Mouse (Mus musculus) kidney, postnatal 10 days (tissue): ENCODE data around the gene 1700001O22Rik.
A peak's percentile ranks its signal among the peaks of the same experiment; 100 is the strongest.

Source experiments
- DNase-seq: peaks from one replicate; pipeline ENCODE4 v3.0.0; 2021; ENCODE audit warnings: mixed read lengths

Gene 1700001O22Rik

DNA sequence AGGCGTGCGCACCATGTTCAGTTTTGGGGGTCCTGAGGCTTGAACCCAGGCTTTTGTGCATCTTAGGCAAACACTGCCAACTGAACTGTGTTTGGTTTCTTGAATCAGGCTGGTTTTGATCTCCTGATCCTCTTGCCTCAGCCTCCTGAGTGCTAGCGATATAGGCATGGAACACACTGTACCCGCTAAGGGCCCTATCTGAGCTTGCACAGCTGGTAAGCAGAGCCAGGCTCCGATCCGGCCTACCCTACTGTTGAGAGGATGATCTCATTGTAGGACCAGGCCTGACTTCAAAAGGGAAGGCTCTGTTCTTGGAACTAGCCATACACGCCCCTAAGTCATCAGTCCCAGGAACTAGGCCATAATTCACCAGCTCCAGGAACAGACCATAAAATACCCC lies 7.1 kb upstream of the 1700001O22Rik start:
- DNase-seq = no peak

DNA sequence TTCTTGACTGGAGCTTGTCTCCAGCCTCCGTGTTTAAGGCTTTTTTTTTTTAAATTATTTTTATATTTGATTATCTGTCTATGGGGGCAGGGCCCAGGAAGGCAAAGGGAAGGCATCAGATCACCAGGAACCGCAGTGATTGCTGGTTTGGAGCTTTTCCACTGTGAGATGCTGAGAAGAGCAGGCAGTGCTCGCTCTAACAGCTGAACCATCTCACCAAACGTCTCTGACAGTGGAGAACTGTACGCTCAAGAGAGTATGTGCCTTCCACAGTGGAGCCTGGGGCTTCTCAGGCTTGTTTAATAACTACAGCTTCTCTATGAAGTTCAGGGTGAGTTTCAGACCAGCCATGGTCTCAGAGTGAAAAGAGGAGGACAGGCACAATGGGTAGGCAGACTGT lies 6.0 kb upstream of the 1700001O22Rik start:
- peak; percentile 46 for DNase-seq

DNA sequence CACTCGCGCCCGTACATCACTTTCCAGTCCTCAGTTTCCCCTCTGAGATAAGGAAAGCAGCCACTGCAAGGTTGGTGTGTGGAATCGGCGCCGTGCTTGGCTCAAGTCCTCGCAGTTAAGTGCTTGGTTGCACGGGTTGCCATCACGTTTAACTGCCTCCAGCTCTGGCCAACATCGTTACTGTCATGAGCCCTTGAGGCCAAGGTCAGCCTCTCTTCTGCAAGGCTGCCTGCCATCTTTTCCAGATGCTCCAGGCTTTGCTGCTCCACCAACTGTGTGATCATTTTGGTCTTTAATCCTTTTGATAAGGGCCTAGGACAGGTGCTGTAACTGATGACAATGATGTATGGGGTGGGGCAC lies 4.8 kb upstream of the 1700001O22Rik start:
- DNase-seq = no peak

DNA sequence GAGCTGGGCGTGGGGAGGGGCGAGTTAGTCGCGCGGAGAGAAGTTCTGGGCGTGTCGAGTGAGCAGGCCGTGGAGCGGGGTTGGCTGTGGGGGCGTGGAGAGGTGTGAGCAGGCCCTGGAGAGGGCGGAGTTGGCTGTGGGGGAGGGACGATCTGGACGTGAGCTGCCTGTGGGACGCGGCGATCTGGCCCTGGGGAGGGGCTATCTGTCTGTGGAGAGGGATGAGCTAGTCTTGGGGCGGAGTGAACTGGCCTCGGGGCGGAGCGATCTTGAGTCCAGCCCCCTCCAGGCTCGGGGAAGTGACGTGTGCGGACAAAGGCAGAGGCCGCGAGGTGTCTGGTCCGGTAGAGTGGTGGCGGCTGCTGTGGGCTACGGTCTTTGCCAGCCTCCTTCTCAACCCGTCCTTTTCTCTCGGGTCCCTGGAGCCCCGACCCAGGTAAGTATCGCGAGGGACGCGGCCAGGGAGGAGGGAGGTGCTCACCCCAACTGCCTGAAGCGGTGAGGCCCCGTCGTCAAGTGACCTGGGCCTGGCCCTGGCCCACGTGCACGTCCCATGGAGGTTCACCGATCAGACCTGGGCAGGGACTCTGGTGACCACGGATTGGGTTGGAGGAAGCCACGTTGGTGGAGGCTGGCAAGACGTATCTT lies 4.3 kb upstream of the 1700001O22Rik start, which contains the start of gene Ntmt1:
TSS of gene Ntmt1 (plus strand) at position 179 of the 648 bp plus-strand sequence.
- DNase-seq = peak; percentile 100

DNA sequence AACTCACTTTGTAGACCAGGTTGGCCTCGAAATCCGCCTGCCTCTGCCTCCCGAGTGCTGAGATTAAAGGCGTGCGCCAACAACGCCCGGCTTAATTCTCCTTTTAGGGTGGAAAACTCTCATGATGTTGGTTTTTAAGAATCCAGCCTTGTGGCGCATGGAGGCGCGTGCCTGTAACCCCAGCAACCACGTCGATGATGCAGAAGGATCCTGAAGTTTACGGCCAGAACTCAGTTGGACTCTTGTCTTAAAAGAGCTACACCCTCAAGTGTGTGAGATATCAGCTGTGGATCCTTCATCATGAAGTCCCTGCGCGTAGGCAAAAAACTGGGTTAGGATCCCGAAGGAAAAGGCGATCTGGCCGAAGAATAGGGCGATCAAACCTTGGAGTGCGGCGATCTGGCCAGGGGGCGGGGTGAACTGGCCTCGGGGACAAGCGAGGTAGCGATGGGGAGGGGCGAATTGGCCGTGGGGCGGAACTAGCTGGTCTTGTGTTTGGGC lies 3.7 kb upstream of the 1700001O22Rik start:
- DNase-seq = no peak

DNA sequence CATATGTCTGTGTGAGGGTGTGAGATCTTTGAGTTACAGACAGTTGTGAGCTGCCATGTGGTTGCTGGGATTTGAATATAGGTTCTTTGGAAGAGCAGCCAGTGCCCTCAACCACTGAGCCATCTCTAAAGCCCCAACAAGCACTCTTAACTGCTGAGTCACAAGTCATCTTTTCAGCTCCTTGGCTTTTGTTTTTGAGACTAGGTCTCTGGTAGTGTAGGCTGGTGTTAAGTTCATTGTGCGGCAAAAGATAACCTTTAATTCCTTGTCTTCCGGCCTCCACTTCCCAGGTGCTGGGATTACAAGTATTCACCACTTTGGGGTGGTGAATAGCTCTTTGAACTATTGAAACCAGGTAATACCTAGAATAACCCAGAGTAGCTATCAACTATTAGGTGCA lies 2.5 kb upstream of the 1700001O22Rik start:
- DNase-seq = no peak

DNA sequence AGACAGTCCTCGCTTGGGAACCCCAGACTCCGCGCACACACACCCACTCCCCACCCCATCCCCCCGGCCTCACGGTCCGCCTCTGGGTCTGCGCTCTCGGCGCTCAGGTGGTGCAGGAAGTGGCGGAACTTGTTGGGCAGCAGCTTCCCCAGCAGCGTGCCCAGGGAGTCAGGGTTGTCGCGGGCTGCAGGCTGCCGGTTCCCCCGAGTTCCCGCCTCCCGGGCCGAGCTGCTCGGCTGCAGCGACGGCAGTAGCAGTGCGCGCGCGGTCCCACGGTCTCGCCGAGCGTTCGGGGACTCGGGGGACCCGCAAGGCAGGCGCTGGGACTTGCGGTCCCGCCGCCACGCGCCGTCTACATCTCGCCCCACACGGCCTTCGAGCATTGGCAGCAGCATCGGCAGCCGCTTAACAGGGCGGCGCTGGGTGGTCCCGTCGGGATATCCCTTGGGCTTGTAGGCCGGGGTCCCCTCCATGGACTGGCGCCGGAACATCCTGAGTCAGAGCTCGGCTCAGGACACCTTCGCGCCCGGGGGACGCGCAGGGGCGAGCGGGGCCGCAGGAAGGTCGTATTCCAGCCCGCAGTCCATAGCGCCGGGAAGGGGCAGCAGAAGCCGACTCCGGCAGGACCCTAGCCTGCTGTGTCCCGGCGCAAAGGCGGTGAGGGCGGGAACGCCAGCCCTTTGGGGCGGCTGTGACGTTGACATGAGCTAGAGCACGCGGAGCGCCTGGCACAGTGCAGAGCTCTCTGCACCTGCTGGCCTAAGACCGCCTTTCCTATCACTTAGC lies 2.2 kb downstream of the 1700001O22Rik start:
- peak; percentile 64 for DNase-seq

DNA sequence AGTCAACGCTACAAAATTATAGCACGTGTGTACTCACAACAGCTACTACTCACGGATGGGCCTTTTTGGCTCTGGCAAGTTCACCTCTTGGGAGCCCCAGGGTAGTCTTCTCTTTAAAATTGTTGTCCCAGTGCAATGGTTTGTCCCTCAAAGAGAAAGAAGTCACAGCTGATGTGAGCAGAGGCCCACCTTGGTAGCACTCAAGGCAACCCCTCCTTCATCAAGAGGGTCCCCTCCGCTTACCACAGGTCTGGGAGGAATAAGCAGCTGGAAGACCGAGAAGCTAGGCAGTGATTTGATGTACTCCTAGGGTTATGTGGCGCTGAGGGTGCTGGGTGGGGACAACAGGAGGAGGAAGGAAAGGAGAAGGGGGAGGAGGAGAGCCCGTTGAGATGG lies 2.8 kb downstream of the 1700001O22Rik start:
- DNase-seq = no peak

DNA sequence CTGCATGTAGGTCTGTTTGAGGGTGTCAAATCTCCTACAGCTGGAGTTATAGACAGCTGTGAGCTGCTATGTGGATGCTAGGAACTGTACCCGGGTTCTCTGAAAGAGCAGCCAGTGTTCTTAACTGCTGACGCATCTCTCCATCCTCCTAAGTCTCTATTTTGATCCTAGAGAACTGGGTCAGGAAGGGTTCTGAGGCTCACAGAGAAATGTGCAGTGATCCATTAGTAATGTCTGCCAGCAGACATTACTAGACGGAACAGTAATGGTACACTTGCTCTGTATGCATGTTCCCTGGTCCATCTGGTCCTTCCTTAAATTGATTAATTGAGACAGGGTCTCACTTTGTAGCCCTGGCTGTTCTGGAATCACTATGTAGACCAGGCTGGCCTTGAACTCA lies 4.0 kb downstream of the 1700001O22Rik start:
- DNase-seq = no peak

DNA sequence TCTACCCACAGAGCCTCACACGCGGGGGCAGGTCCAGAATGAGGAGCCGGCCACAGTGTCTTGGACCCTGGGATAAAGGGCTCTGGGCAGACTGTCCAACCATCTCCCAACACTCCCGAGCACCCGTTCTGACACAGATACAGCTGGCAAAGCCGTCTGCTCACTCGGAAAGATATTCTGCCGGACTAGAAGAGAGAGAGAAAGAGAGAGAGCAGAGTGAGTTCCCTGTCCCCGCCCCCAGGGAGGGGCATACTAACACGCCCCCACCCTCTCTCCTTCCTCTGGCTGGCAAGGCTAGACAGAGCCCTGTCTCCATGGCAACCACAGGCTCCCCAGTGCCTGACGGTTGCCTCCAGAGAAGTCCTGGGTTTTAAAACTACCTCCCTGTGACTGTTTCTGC lies 7.1 kb downstream of the 1700001O22Rik start:
- DNase-seq = peak; percentile 88

DNA sequence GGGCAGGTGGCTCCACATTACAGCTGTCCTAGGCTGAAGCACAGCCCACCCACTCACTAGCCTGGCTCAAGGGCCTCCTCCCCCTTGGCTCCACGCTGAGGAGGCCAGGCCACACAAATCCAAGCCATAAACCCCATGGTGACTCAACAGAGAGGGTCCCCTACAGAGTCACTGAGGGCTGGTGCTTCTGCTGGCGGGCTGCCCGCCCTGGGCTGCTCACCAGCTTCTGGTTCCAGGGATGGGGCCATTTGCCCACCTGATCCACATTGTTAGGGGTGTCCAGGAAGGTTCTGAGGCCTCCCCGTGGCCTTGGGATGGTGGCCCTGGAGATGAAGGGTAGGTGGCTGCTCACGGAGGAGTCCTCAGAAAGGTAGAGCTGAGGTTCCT lies 7.6 kb downstream of the 1700001O22Rik start:
- DNase-seq = no peak

DNA sequence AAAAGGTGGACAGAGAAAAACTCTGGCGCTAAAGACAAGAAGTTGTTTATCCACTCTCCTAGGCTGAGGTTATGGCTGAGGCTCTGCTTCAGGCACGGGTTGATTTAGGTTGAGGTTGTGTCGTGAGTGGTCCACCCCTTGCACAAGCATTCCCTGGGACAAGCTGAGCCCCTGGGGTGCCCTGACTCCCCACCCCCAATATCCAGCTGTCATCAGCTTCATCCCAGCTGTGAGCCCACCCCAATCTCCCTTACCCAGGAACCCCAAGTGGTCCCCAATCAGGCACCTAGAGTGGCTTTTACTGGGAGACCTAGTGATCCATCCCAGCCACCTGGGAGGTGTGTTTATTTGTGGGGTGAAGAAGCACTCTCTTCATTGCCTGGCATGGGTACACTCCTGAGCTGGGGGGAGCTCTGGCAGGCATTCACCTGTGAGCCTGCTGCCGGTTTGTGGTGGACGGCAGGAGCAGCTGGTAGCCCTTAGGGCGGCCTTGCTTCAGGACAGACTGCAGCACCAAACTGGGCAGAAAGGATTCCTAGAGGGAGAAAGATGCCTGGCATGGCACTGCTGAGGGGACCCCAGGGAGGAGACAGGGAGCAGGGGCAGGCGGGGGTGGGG lies 8.1 kb downstream of the 1700001O22Rik start:
- no peak for DNase-seq

DNA sequence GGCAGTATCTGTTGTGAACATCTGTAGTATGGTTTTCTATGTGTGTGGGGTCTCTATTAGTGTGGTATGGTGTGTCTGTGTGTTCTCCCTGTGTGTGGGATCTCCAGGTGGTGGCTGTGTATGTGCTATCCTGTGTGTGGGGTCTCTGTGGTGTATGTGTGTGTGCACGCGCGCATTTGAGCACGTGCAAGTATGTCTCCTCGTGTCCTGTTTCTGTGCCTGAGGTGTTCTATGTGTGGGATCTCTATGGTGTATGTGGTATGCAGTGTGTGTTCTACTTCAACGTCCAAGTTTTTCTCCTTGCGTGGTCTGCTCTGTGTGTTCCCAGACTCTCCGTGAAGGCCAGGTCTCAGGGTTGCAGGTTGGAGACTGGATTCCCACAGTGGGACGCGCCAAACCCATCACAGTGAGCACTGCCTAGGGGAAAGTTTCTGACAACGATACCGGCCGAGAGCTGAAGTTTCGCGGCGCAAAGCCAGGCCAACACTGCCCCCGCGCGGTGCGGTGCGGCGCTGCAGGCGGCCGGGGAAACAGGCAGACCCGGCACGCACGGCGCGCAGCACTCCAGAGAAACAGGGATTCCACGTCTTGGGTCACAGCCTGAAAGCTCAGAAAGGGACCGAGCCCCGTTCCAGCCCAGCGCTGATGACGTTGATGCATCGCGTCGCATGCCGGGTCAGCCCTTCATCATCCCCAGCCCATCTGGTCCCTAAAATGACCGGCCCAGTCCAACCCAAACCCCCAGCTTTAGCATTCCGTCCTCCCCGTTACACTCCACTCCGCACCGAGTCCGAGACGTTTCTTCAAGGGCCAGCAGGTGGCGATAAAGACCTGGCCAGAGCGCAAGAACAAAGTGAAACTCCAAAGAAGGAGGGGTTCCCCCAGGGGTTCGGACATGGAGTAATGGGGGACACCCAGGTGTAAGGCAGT lies 9.0 kb downstream of the 1700001O22Rik start:
- DNase-seq = peak; percentile 97

DNA sequence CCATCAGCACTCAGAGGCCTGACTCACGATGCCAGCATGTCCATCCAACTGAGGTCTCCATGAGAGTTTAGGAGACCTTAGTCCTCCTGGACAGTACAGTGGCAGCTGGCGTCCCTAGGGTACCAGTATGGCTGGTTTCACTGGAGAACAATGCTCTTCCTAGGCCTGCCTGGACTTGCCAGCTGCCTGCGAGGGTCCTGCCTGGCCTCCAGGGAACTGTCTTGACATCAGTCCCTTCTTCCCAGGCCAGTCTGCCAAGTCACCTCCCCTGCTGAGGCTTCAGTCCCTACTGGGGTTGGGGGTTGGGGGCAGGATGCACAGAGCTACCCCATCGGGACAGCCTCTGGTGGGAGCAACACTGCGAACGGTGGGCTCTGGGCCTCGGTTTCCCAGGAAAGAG lies 11.4 kb downstream of the 1700001O22Rik start:
- DNase-seq = no peak

DNA sequence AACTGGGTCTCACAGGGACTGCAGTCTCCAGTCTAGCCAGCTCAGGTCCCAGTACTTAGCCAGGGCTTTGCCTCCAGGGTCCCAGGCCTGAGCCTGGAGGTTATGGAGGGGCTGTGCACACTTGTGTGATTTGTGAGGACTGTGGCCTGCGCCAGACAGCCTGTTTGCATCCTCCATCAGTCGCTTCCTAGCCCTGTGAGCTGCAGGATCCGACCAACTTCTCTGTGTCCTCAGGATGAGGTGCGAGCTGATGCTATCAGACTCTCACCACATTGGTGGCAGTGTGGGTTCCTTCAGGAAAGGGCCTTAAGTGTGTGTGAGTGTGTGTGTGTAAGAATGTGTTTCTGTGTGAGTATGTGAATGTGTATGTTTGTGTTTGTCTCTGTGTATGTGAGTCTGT lies 16.0 kb downstream of the 1700001O22Rik start:
- DNase-seq = no peak

DNA sequence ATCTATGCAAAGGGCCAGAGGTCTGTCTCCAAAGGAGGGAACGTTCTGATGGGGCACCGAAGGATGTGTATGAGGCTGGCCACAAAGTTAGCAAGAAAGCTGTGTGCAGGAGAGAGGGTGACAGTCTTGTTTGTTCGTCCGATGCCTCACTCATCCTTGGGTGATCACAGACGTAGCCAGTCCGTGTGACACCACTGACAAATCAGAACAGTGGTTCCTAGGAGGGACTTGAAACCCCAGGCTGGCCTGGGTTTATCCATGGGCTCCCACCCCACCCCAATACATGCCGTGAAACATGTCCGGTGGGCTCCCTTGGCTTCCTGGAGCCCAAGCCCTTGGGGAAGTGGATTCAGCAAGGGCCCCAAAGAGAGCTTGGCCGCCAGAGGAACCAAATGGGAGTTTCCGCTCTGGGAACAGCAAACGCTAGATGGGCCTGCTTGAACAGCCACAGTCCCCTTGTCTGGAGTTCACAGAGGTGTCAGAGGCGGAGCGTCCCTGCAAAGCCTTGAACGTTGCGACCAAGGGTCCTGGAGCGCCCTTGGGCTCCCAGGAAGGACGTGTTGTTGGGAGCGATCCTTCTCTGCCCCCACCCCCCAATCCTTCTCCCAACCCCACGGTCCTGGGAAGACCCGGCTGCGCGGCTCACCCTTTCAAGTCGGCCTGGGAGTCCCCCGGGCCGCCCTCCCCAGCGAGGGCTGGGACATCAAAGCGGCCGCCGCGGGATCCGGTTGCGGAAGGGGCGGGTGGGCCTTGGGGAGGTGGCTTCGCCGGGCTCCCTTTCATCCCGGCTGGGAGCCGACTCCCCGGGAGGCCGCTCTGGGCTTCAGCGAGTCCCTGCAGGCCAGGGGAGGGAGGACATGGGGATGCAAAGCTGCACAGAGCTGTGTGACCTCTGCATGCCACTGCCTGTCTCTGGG lies 19.1 kb downstream of the 1700001O22Rik start:
- peak; percentile 91 for DNase-seq

DNA sequence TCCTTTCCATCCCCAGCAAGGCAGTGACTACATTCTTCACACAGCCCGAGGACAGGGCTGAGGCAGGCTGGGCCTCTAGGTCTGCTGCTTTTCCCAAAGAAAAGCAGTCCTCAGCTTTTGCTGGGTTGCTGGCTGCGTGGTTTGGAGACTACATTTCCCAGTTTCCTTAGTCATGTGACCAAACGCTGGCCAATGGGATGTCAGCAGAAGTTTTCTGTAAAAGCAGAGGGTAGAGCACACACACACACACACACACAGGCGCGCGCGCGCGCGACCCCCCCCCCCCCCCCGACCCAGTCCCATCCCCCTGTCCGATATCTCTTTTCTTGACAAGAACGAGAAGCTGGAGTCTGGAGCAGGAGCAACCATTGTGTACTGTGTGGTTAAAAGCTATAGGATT lies 20.1 kb downstream of the 1700001O22Rik start:
- DNase-seq = peak; percentile 87

DNA sequence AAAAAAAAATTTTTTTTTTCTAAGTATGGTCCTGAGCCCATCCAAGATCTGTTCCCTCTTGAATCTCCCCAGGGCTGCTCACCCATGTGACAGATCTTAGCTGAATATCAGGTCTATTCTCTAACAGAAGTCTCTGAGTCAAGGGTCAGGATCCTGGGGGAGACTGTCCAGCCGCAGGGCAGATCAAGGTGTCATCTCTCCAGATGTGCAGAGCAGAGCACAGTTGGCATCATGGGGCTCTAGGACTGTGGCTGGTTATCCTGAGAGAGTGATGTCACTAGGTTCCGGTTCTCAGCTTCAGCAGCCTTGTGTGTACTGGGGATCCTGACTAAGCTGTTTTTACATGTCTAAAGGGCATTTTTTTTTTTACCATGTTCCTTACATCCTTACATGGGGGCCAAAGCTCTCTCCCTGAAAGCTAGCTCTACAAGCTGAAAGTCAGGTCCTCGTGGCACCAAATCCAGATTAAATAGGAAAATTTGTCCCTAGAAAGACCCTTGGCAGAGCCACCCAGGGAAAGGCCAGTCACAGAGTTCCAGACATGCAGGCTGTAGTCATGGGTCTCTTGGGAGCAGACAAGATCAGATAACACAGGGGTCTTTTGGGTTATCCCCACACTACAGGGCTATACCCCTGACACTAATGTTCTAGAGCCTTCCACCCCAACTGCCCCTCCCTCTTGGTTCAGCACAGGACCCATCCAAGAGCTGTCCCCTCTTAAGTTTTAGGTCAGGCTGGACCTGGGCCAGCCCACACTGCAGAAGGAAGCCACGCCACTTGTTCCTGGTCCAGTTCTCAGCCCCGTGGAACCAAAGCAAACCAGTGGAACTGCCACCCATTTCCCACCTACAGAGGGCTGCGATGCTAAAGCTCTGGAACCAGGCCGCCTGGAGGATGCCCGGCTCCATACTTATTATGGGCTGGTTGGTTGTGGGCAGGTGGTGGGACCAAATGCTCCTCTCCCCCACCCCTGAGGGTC lies 20.9 kb downstream of the 1700001O22Rik start:
- no peak for DNase-seq

DNA sequence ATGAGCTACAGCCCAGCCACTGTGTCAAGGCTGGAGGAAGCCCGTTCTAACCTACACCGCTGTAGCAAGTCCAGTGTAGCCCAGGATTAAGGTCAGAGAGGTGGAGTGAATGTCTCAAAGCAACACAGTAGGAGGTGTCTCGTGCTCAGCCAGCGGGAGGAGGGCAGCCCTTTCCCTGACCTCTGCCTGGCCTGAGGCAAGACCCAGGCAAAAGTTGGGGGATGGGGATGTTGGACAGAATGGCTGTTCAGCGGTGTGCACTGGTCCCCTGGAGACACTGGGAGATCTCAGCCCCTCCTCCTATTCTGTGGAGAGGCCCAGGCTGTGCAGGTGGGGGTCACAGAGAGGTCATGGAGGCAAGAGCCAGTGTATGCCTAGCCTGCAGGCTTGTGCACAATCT lies 24.2 kb downstream of the 1700001O22Rik start:
- peak; percentile 62 for DNase-seq

DNA sequence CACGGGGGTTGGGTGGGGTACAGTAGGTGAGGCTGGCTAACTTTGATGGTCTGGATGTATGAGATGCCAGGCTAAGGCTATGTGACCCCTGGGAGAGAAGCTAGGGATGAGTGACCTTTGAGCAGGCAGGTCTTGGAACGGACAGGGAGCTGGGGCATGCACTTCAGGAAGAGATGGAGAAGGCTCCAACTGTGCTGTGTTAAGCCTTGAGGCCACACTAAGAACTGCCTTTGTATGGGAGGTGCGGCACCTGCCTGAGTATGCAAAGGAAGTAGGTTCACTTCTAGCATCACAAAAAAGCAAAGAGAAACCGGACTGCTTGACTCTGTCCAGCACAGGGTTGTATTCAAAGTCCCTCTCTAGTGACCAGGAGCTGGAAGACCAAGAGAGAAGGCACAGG lies 25.2 kb downstream of the 1700001O22Rik start:
- DNase-seq = no peak
